Mouse (Mus musculus) embryo, embryonic 10.5 days (tissue): Measurements from ENCODE around the gene Rnf217.

Experiments used
- DNase-seq: peaks from one replicate; pipeline ENCODE4 v3.0.0-alpha.2; 2015; ENCODE audit warnings: low spot score

Gene Rnf217

DNA sequence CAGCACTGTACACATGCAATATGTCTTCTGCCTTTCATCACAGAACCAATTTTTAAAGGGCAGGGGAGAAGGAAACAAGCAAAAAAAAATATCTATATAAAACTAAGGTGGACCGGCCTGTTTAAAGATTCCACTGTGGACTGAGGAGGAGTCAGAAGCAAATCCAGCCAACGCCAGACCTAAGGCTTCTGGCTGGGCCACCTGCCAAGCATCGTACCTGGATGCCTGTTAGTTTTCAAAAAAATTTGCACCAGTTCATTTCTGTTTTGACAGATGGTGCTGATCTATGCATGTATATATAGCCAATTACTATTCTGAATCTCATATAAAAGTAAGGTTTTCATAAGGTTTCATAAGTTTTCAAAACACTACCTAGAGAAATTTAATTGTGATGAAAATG is 113.2 kb downstream of the Rnf217 start:
- DNase-seq = no peak

DNA sequence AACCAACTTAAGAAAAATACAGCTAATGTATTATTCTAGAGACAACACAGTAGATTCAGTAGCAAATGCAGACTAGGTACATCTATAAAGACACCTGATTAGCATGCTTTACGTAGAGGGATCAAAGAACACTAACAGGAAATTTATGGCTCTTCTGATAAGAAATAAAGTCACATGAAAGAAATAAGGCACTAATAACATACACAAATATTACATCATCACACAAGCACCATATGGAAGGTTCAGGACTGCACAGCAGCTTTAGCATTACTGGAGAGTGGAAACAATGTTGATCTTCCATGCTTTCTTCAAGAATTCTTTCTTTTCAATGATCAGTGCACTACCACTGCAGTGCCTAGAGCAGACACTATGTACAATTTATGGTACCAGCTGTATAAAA is 114.7 kb downstream of the Rnf217 start:
- DNase-seq = no peak

DNA sequence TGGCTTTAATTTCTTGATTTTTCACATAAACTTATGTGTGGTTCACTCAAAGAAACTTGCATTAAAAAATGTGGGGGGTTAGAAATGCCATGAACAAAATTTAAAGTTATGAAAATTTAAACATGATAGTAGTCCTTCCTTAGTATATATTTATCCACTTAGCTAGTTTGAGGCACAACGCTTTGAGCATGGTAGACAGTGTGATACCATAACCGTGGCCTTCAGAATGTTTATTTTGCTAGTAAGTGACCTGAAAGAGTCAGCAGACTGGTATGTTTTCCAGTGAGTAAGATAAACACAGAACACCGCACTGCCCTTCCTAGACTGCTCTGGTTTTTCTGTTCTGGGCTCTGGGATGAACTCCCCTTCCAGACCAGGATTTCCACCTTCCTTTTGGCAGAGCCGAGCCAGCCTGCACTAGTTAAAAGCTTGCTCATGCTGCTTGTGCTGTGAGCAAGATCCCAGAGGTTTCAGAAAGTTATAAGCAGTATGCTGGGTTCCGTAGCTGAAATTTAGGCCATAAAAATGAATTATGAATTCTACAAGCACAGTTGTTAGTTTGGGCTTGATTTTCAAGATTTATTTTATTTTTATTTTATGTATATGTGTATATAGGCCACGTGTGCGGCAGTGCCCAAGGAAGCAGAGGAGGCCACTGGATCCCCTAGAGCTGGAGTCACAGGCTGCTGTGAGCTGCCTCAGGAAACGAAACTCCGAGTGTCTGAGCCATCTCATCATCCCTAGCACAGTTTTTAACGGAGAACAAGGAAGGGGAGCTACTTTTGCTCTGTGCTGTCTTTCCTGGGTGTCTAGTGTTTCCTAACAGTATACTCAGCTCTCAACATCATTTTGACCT is 141.7 kb downstream of the Rnf217 start:
- peak; percentile 26 for DNase-seq

DNA sequence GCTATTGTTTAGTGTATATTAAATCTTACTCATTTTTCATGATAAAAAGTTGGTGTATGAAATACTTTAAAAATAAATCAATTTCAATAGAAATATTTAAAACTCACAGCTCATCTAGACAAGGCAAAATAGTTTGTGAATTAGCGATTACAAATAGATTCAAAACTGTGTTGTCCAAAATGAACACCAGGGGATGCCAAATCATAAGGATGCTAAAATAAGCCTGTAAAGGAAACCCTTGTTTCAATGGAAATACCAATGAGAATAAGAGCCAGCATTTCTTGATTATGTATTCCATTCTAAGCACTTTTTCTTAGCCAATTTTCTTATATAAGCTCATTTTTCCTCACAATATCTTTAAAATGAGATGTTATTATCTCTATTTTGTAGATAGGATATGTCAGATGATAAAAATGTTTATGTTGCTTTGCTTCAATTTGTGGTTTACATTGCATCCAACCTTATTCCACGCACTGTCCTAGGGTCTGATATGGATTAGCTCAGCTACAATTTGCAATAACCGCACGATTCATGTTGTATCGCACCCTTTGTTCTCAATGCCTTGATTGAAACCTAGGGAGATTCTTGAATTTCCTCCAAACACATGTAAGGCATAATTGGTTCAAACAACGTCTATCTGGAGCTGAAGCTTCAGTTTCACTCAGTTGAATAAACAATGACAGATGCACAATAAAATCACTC is 143.0 kb downstream of the Rnf217 start:
- peak; percentile 45 for DNase-seq

DNA sequence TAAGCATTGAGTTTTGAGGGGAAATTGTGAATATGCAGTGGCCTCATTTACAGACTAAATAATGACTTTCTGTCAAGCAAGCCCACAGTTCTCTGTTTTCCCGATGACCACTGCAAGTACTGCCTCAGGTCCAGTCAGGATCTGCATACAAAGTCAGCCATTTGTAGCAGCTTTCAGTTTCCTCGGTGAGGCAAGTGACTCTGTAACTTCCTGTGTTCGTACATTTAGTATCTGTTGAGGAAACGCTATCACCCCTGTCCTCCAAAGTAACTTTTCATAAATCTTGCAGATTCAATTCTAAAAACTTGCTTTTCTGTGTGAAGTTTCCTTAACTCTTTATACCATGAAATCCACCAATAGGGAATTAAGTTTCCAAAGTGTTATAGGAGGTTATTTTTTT is 143.6 kb downstream of the Rnf217 start:
- DNase-seq = no peak

DNA sequence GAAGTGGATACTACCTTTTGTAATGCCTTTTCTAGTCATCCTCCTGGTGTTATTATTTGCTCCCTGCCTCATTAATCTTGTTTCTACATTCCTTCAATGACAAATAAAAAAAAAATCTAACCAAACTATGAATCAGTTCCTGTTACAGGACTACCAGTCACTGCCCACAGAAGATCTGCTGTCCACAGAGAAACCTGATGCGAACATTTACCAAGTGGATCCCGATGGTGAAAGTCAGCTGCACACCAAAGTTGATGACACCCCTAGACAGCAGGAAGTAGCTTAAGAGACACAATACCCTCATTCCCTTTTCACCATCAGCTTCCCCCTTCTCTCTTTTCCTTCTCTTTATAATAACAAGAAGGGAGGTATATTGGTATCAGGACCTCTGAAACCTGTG is 145.9 kb downstream of the Rnf217 start:
- DNase-seq = no peak

DNA sequence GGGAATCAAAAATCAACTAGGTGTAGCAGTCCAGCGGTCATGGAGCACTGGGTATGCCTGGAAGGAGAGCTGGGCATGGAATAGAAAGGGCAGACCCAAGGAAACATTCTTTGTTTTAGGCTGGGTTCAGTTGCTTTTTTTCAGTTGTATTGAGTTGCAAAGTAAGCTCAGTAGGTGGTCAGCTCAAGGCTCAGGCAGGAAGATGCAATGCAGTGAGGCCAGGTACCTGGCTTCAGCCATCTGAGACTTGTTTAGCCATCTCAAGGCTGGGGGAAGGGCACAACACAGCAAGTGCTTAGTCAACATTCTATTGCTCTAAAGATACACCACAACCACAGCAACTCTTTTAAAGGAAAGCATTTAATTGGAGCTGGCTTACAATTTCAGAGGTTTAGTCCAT is 152.2 kb downstream of the Rnf217 start:
- no peak for DNase-seq

DNA sequence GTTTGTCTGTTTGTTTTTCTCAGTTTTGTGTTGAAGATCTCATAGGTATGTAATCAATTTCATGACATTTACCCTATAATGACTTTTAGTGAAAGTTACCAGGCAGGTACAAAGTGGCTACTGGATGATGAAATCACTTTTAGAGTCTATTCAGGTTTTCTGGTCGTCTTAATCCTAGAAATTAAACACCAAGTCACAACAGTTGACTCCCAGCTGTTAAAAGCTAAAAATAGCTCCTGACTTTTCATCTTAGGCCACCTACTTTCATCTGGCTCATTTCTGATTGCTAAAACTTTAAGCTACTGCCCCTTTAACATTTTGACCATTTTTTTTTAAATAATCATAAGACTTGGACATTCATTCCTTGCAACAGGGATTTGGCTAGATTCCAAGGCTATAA is 161.9 kb downstream of the Rnf217 start:
- no peak for DNase-seq

DNA sequence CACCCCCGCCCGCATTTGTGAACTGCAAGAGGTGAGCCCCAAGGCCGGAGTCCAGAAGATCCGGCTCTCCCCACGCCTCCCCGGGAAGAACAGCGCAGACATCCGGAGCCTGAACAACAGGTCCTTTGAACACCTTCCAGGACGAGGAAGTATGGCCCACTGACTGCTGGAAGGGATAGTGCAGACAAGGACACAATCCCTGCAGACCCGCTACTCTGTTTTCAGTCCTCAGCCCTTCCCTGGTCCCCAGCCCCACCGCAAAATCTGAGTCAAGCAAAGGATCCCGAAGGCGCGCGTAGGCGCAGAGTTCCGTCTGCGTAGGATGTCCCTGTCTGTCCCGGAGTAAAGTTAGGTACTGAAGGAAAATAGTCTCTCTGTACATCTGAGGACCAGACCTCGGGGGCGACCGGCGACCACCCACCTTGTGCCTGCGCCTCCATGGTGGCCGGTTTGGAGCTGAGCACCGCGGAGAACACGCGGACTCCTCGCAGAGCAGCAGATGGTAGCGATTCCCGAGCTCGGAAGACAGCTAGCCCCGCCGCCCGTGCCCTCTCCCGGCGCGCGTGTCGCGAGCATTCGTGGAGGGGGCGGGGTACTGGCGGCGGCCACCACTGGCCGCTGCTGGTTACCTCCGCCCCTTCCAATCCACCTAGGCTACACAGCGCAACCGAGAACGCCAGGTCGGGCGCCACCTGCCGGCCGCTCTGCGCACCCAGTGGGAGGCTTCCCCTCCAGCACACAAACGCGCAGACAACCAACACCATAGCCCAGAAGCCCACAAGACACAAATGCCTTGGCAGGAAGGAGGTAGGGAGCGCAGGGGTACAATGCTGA is 163.5 kb downstream of the Rnf217 start, which contains the start of gene Tpd52l1:
TSS of gene Tpd52l1 (minus strand) at position 668 of the 834 bp plus-strand sequence.
- DNase-seq = peak; percentile 90

DNA sequence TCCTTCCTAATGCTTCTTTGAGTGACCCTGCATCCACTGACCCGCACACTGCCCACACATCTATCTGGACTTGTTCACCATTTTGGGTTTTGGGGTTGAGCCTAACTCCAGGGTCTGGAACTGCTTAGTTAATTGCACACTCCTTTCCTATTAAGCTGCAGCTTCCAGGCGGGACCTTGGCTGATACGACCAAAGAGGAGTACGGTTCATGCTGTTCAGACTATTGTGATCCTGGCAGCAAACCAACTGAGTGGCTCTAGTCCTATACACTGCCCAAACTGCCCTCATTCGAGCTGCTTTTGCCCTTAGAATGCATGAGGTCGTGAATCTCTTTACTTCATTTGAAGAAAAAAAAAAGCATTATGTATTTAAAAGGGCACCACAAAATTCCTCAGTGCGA is 164.8 kb downstream of the Rnf217 start:
- DNase-seq = no peak
